Mouse (Mus musculus): Measurements from ENCODE around the gene P2rx6. TPM values are rescaled to one million over a fixed set of nuclear protein-coding genes. Genes with fewer than 3 reads are reported as not detected.

Gene P2rx6
- polyA plus RNA-seq, 1 experiment from 2014 or later, result 1.6 TPM

DNA sequence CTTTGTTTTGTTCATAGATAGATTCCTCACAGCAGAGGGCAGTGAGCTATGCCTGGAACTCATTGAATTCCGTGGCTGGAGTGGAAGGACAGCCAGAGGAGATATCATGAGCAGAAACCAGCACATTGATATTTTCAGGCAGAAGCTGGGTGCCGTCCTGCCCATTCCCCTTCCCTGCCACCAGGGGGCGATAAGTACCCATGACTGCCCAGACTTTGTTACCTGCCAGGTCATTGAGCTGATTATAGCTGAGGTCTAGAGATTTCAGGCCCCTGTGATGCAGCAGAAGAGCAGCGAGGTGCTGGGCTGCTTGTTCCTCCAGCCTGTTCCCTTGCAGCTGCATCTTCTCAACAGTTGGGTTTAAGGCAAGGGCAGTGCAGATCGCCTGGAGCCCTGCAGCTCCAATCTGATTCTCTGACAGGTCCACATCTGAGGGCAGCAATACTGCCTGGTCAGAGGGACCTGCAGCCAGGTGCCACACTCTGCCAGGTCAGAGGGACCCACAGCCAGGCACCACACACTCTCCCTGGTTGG, 3.7 kb upstream of the P2rx6 start:
- under 1% methylated on average over 5 of the region's 5 CpGs for WGBS

DNA sequence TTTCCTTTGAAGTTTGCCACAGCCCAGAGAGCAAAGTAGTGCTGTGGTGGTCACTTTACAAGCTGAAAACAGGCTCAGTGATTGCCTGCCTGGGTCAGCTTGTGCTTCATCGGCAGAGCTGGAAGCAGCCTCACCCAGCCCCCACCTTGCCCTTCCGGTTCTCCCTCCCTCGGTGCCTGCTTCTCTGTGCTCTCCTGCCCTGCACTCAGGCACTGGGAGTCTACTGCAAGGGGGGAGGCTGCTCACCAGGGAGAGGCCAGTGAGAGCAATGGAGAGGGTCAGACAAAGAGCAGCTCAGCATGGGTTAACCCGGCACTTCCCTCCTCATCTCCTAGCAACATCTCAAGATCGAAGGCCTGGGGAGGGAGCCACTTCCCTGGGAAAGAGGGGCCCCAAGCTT, 2.9 kb upstream of the P2rx6 start:
- ATAC-seq, result no peak
- no peak overlapping the region for H3K4me3 ChIP-seq (replicated peaks; ENCODE audit: low read length)
- no peaks in the 10 kb centered on the region for H3K27me3 ChIP-seq (replicated peaks; ENCODE audit: control insufficient read depth, insufficient read depth, low read length)
- H3K4me1 ChIP-seq (replicated peaks; ENCODE audit: control insufficient read depth, insufficient read depth, low read length), result peaks cover 20% of the 10 kb centered on the region
- no peak overlapping the region for H3K27ac ChIP-seq (ENCODE audit: low read length)
- no peaks in the 10 kb centered on the region for H3K9me3 ChIP-seq (ENCODE audit: control insufficient read depth, low read length)
- H3K4me2 ChIP-seq (ENCODE audit: low read length), result no peak overlapping the region
- no peaks in the 10 kb centered on the region for H3K36me3 ChIP-seq (ENCODE audit: control insufficient read depth, insufficient read depth)
- no peak overlapping the region for H3K9ac ChIP-seq (replicated peaks; ENCODE audit: low read depth, low read length)
- 1% methylated on average over 5 of the region's 5 CpGs for WGBS

More for the DNA sequence above, 3.7 kb upstream of the P2rx6 start:
- H3K27ac ChIP-seq (ENCODE audit: low read length), result no peak overlapping the region
- no peaks in the 10 kb centered on the region for H3K9me3 ChIP-seq (ENCODE audit: control insufficient read depth, low read length)
- no peak overlapping the region for H3K4me2 ChIP-seq (ENCODE audit: low read length)
- H3K4me1 ChIP-seq (replicated peaks; ENCODE audit: control insufficient read depth, insufficient read depth, low read length), result peaks cover 22% of the 10 kb centered on the region
- ATAC-seq, result peak; percentile 14; the same call in 1 of the 2 replicates
- H3K4me3 ChIP-seq (replicated peaks; ENCODE audit: low read length), result no peak overlapping the region
- no peak overlapping the region for H3K9ac ChIP-seq (replicated peaks; ENCODE audit: low read depth, low read length)
- H3K27me3 ChIP-seq (replicated peaks; ENCODE audit: control insufficient read depth, insufficient read depth, low read length), result no peaks in the 10 kb centered on the region
- H3K36me3 ChIP-seq (ENCODE audit: control insufficient read depth, insufficient read depth), result no peaks in the 10 kb centered on the region

DNA sequence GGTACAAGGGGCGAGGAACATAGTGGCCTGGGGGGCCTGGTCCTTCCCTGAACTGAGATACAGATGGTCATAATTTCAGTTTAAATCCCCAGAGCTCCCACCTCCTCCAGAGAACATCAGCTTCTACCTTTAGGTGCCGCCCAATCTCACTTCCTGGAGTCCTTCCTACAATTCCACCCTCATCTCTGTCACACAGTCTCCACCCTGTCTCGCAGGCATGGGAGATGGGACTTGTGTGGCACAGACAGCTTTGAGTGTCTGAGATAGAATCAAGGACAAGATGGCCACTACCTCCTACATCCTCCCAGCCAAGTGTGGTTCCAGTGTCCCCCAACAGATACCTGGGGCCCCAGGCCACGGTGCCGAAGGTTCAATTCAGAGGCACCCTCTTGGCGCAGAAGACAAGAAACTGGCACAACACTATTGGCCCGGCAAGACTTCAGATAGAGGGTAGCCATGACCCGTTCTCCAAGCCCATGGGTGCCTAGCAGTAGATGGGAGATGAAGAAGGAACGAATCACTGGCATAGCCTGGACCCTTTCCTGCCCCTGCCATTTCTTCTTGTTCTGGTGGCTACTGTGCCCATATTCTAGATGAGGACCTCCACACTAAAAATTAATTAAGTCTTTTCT, 2.2 kb upstream of the P2rx6 start:
- no peak for ATAC-seq
- H3K4me2 ChIP-seq (ENCODE audit: low read length), result no peak overlapping the region
- H3K9ac ChIP-seq (replicated peaks; ENCODE audit: low read depth, low read length), result no peak overlapping the region
- H3K4me3 ChIP-seq (replicated peaks; ENCODE audit: low read length), result no peak overlapping the region
- H3K9me3 ChIP-seq (ENCODE audit: control insufficient read depth, low read length), result no peaks in the 10 kb centered on the region
- H3K27ac ChIP-seq (ENCODE audit: low read length), result no peak overlapping the region
- no peaks in the 10 kb centered on the region for H3K36me3 ChIP-seq (ENCODE audit: control insufficient read depth, insufficient read depth)
- H3K4me1 ChIP-seq (replicated peaks; ENCODE audit: control insufficient read depth, insufficient read depth, low read length), result peaks cover 15% of the 10 kb centered on the region
- WGBS, result 71% methylated on average over 9 of the region's 9 CpGs
- H3K27me3 ChIP-seq (replicated peaks; ENCODE audit: control insufficient read depth, insufficient read depth, low read length), result no peaks in the 10 kb centered on the region

DNA sequence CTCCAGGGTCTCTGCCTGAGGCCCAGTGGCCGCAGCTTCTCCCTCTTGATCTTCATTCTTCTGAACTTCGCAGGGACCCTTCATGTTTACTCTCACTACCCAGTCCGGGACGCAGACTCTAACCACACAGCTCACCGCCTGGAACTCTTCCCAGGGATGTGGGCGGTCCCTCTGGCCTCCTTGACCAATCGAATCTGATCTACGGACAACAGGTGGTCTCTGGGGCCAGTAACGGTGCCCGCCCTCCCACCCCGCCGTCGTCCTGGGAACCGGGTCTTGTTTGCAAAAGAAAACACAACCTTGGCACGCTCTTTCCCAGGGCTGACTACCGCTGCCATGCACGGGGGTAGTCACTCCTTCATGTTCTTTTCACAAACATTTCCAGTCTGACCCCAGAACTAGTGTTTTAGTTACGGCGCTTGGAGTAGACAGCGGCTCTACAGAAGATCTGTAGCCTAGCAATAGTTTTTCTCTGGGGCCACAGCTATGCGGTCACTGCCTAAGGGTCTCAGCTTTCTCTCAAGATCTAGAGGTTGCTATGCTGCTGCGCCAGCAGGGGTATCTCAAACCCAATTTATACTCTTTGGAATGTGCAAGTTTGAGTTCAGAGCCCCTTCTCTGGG, 446 bp upstream of the P2rx6 start, which contains the start of gene Lrrc74b:
TSS of gene Lrrc74b (minus strand) at position 120 of the 623 bp plus-strand sequence.
- peak within 1 kb of the TSS; percentile 41 for H3K27ac ChIP-seq (ENCODE audit: low read length)
- ATAC-seq, result peak; percentile 63
- no peaks in the 10 kb centered on the region for H3K9me3 ChIP-seq (ENCODE audit: control insufficient read depth, low read length)
- H3K4me2 ChIP-seq (ENCODE audit: low read length), result peak within 1 kb of the TSS; percentile 44
- under 1% methylated on average over 22 of the region's 22 CpGs for WGBS
- H3K27me3 ChIP-seq (replicated peaks; ENCODE audit: control insufficient read depth, insufficient read depth, low read length), result no peaks in the 10 kb centered on the region
- H3K36me3 ChIP-seq (ENCODE audit: control insufficient read depth, insufficient read depth), result no peaks in the 10 kb centered on the region
- H3K4me1 ChIP-seq (replicated peaks; ENCODE audit: control insufficient read depth, insufficient read depth, low read length), result peaks cover 13% of the 10 kb centered on the region
- H3K9ac ChIP-seq (replicated peaks; ENCODE audit: low read depth, low read length), result no peak within 1 kb of the TSS
- H3K4me3 ChIP-seq (replicated peaks; ENCODE audit: low read length), result peak within 1 kb of the TSS; percentile 9

DNA sequence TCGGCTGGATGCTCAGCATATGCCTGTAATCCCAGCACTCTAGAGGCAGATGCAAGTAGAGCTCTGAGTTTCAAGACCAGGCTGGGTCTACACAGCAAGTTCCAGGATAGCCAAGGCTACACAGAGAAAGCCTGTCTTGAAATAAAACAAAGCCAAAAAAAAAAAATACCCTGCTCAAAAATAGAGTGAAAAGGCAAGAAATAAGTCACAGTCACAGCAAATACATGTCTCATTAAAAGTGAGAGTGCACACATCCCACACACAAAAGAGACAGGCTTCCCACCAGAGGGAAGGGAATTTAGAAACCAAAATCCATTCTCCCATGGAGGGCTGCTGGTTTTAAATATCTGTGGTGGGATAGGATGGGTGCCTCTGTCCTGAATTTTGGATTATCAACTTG, 1.9 kb downstream of the P2rx6 start:
- ATAC-seq, result no peak
- no peak overlapping the region for H3K4me2 ChIP-seq (ENCODE audit: low read length)
- H3K9me3 ChIP-seq (ENCODE audit: control insufficient read depth, low read length), result no peaks in the 10 kb centered on the region
- no peak overlapping the region for H3K9ac ChIP-seq (replicated peaks; ENCODE audit: low read depth, low read length)
- no peak overlapping the region for H3K27ac ChIP-seq (ENCODE audit: low read length)
- H3K4me3 ChIP-seq (replicated peaks; ENCODE audit: low read length), result no peak overlapping the region
- WGBS, result 15% methylated on average over 1 of the region's 1 CpGs
- H3K27me3 ChIP-seq (replicated peaks; ENCODE audit: control insufficient read depth, insufficient read depth, low read length), result no peaks in the 10 kb centered on the region
- no peaks in the 10 kb centered on the region for H3K36me3 ChIP-seq (ENCODE audit: control insufficient read depth, insufficient read depth)
- peaks cover 13% of the 10 kb centered on the region for H3K4me1 ChIP-seq (replicated peaks; ENCODE audit: control insufficient read depth, insufficient read depth, low read length)

DNA sequence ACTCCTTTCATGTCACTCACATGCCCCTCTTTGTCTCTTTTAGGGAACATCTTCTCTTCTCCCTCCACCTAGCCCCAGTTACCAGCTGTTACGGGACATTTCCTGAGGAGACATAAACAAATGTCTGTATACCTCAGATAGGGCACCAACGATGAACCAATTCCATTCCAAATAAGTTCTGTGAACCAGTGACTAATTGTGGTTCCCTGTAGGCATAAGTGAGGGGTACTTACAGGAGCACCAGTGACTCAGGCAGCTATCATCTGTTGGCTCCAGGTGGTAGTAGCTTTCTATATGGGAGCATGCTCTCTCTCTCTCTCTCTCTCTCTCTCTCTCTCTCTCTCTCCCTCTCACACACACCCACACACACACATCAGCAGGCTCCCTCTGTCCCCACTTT, 2.5 kb downstream of the P2rx6 start:
- Histone ChIP-seq H3K9me3 (ENCODE audit: control insufficient read depth, low read length) (no peaks in the 10 kb centered on the region), H3K36me3 (ENCODE audit: control insufficient read depth, insufficient read depth) (no peaks in the 10 kb centered on the region), H3K4me1 (replicated peaks; ENCODE audit: control insufficient read depth, insufficient read depth, low read length) (peaks cover 13% of the 10 kb centered on the region), H3K9ac (replicated peaks; ENCODE audit: low read depth, low read length) (no peak overlapping the region), H3K27me3 (replicated peaks; ENCODE audit: control insufficient read depth, insufficient read depth, low read length) (no peaks in the 10 kb centered on the region), H3K4me3 (replicated peaks; ENCODE audit: low read length) (no peak overlapping the region), H3K27ac (ENCODE audit: low read length) (no peak overlapping the region), H3K4me2 (ENCODE audit: low read length) (no peak overlapping the region)
- no peak for ATAC-seq
- 81% methylated on average over 2 of the region's 2 CpGs for WGBS

DNA sequence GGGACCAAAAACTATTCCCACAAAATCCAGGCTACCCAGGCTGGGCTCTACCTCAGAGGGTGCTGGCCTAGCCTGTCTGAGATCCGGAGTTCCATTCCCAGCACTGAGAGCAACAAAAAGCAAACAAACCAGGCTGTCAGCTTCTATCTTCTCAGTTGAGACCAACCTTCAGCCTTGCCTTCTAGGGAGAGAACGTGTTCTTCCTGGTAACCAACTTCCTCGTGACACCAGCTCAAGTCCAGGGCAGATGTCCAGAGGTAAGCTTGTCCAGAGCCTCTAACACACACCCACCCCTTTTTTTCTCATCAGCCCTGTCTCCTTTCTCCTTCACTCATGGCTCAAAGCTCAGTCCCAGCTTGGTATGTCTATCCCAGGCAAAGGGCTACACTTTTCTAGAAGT, 3.1 kb downstream of the P2rx6 start:
- H3K4me3 ChIP-seq (replicated peaks; ENCODE audit: low read length), result no peak overlapping the region
- no peak overlapping the region for H3K4me2 ChIP-seq (ENCODE audit: low read length)
- peaks cover 13% of the 10 kb centered on the region for H3K4me1 ChIP-seq (replicated peaks; ENCODE audit: control insufficient read depth, insufficient read depth, low read length)
- H3K27ac ChIP-seq (ENCODE audit: low read length), result no peak overlapping the region
- H3K27me3 ChIP-seq (replicated peaks; ENCODE audit: control insufficient read depth, insufficient read depth, low read length), result no peaks in the 10 kb centered on the region
- H3K9me3 ChIP-seq (ENCODE audit: control insufficient read depth, low read length), result no peaks in the 10 kb centered on the region
- no peak overlapping the region for H3K9ac ChIP-seq (replicated peaks; ENCODE audit: low read depth, low read length)
- 76% methylated on average over 3 of the region's 3 CpGs for WGBS
- ATAC-seq, result no peak
- H3K36me3 ChIP-seq (ENCODE audit: control insufficient read depth, insufficient read depth), result no peaks in the 10 kb centered on the region

DNA sequence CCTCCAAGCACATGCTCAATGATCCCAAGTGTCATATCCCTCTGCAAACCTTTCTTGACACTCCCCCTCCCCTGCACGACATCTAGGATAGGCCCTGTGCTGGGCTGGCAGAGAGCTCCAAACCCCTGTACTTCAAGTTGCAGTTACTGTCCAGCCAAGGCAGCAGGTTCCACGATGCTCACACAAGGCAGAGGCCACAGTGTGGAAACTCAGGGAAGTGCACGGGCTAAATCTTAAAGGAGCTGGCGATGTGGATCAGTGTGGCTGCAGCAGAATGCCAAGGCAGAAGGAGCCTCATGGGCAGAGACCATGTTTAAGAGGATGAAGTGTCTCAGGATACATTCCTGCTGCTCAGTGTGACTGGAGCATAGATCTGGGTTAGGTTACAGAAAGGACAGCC, 4.5 kb downstream of the P2rx6 start:
- 26% methylated on average over 4 of the region's 4 CpGs for WGBS
- no peak overlapping the region for H3K4me3 ChIP-seq (replicated peaks; ENCODE audit: low read length)
- no peak overlapping the region for H3K9ac ChIP-seq (replicated peaks; ENCODE audit: low read depth, low read length)
- H3K36me3 ChIP-seq (ENCODE audit: control insufficient read depth, insufficient read depth), result no peaks in the 10 kb centered on the region
- no peaks in the 10 kb centered on the region for H3K9me3 ChIP-seq (ENCODE audit: control insufficient read depth, low read length)
- H3K27ac ChIP-seq (ENCODE audit: low read length), result no peak overlapping the region
- ATAC-seq, result no peak
- H3K4me1 ChIP-seq (replicated peaks; ENCODE audit: control insufficient read depth, insufficient read depth, low read length), result peaks cover 9% of the 10 kb centered on the region
- H3K4me2 ChIP-seq (ENCODE audit: low read length), result no peak overlapping the region
- no peaks in the 10 kb centered on the region for H3K27me3 ChIP-seq (replicated peaks; ENCODE audit: control insufficient read depth, insufficient read depth, low read length)

DNA sequence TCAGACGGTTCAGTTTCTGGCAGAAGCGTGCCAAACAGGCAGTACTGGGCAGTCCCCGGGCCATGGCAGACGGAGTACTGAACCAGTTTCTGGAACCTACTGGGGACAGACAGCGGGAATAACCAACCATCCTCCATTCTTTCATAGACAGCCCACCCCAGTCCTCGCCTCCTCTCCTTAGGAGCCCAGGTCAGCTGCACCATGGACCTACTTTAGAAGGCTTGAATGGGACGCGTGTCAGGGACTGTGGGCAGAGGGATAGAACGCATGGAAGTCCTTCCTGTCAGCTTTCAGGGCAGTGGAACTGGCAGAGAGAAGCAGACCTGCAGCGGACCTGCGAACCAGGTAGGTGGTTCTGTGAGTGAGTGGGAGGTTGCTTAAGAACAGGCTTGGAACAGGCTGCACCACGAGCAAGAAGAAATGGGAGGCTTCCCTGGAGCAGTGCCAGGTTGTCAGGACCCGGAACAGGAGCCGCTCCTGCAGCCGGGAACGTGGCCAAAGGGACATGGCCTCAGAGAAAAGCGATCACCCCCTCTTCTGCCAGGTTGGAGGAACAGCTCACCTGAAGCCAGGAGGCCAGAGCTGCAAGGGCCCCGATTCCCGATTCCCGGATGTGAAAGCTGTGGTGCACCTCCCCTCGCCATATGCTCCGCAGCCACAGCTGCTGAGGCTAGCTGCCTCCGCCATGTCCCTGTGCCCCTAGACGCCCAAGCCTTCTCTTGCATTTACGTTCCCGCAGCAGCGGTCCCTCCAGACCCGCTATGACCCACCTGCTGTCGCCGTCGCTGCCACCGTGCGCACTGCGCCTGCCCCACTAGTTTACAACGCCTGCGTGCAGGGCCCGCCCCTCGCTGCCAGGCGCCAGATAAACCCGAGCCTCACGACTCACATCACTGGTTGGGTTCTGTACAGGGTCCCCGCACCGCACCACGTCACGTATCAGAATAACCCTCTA, 14.5 kb downstream of the P2rx6 start:
- H3K4me2 ChIP-seq (ENCODE audit: low read length), result peak overlapping the region; percentile 81
- peaks cover 15% of the 10 kb centered on the region for H3K4me1 ChIP-seq (replicated peaks; ENCODE audit: control insufficient read depth, insufficient read depth, low read length)
- peak; percentile 94 for ATAC-seq
- H3K9ac ChIP-seq (replicated peaks; ENCODE audit: low read depth, low read length), result peak overlapping the region; percentile 84
- peak overlapping the region; percentile 74 for H3K4me3 ChIP-seq (replicated peaks; ENCODE audit: low read length)
- H3K9me3 ChIP-seq (ENCODE audit: control insufficient read depth, low read length), result no peaks in the 10 kb centered on the region
- no peak overlapping the region; the same call in 1 of the 2 replicates for H3K27ac ChIP-seq (ENCODE audit: low read length)
- H3K27me3 ChIP-seq (replicated peaks; ENCODE audit: control insufficient read depth, insufficient read depth, low read length), result no peaks in the 10 kb centered on the region; the same call in 1 of the 2 replicates
- H3K36me3 ChIP-seq (ENCODE audit: control insufficient read depth, insufficient read depth), result no peaks in the 10 kb centered on the region
- WGBS, result 12% methylated on average over 45 of the region's 45 CpGs

All from forebrain, embryonic 16.5 days (tissue).